Mouse (Mus musculus) bone marrow, adult 2 months (tissue): Measurements from ENCODE around the gene Nfic. TPM values are rescaled to one million over a fixed set of nuclear protein-coding genes. Genes with fewer than 3 reads are reported as not detected.
A peak's percentile ranks its signal among the peaks of the same experiment; 100 is the strongest.

Source experiments
- H3K27ac ChIP-seq: fragments of 200-500 bp; 2 replicates; pipeline ENCODE4 v1.5.1; 2012; ENCODE audit warnings: low read depth, mild to moderate bottlenecking, control low read depth, inconsistent platforms, low read length; ENCODE audit not compliant: control insufficient read depth, poor library complexity, insufficient read depth
- H3K4me1 ChIP-seq: fragments of 200-500 bp; 2 replicates; pipeline ENCODE4 v1.6.1; 2011; ENCODE audit warnings: low read length; ENCODE audit not compliant: control insufficient read depth, insufficient read depth
- H3K4me3 ChIP-seq: fragments of 200-500 bp; replicated peaks from 2 replicates; pipeline ENCODE3; 2011; ENCODE audit warnings: mild to moderate bottlenecking, low read depth, low read length, control low read depth; ENCODE audit not compliant: control insufficient read depth
- CTCF ChIP-seq: fragments of 200-500 bp; IDR thresholded peaks from 2 replicates; pipeline ENCODE4 v1.5.1; 2011; ENCODE audit warnings: low read length, control low read depth; ENCODE audit not compliant: control insufficient read depth, insufficient read depth
- POLR2A ChIP-seq: fragments of 200-500 bp; IDR thresholded peaks from 2 replicates; pipeline ENCODE4 v1.6.1; 2011; ENCODE audit warnings: low read depth, mild to moderate bottlenecking, control low read depth, low read length, borderline replicate concordance; ENCODE audit not compliant: control insufficient read depth
- WGBS: fragments of 180-500 bp; shearing (Covaris S2); methylation state at CpG from one replicate; pipeline ENCODE4 v1.1.7; 2018; 5-methylcytosine and 5-hydroxymethylcytosine counted together
- polyA plus RNA-seq: library from polyadenylated mRNA; stranded (reverse); fragments of >200 nt; gene quantifications from 2 replicates; pipeline ENCODE4 v1.2.4, GENCODE M21; 2011; ENCODE audit warnings: low replicate concordance; ENCODE audit not compliant: missing spikeins, insufficient read depth, insufficient read length

Nfic gene
- polyA plus RNA-seq, 1 experiment, result 14.5 TPM

DNA sequence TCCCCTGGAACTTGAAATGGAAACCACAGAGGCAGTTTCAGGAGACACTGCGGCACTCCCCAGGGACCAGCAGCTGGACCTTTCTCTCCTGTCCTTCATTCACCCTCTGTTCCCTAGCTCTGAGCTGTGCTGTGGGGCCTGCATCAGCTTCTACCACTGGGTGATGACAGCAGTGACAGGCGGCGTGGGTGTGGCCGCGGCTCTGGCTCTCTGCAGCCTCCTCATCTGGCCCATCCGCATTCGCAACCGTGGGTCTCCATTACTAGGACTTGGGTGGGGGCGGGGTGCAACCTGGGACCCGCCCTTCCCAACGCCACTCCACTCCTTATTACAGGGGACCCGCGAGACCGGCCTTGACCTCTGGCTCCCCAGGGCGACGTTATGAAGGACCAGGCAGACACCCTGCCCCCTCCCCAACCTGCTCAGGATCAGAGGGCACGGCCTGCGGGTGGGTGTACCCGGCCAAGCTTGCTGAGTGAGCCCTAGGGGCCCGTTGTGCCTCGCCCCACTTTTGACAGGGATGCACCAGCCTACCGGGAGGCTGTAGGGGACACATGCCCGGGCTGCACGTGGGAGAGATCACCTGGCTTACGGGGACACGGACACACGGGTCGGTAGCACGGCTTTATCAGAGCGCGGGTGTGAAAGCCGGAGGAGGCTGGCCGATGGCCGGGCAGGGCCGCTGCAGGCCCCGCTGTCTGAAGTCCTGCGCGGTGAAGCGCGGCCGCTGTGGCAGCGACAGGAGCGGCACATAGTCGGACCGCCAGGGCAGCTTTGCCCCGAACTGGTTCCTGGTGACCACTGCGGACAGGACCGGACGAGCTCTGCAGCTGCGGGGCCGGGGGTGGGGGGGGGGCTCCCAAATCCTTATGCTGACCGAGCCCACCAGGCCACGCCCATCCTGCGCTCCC, 91.7 kb downstream of the Nfic start:
- H3K4me3 ChIP-seq, result no peak overlapping the region
- no peak for TF ChIP-seq POLR2A
- no peak for TF ChIP-seq CTCF
- H3K4me1 ChIP-seq, result peaks cover 7% of the 10 kb centered on the region
- WGBS, result 91% methylated on average over 54 of the region's 54 CpGs
- peak overlapping the region; percentile 67; the same call in 1 of the 2 replicates for H3K27ac ChIP-seq

DNA sequence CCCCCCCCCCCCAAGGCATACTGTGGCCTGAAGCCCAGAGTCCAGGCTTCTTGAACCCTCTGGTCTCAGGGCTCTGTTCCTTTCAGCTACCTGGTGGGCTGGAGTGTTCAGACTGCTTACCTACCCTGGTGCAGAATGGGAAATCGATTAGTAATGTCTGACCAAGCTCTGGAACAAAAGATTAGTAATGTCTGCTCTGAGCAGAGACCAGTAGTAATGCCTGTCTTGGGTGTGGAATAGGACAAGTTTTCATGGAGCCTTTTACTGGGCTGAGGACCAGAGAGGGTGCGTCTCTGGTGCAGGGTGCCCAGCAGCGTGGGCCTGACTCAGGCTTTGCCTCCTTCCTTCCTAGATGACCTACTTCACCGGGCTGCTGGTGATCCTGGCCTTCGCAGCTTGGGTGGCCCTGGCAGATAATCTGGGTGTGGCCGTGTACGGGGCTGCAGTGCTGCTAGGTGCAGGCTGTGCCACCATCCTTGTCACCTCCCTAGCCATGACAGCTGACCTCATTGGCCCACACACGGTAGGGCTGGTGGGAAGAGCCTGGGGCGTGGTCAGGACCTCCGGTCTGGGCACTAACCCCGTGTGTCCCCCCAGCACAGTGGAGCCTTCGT, 93.0 kb downstream of the Nfic start:
- TF ChIP-seq CTCF (no peak), POLR2A (peak; percentile 66; the same call in 1 of the 2 replicates)
- Histone ChIP-seq H3K4me3 (no peak overlapping the region), H3K4me1 (peaks cover 8% of the 10 kb centered on the region), H3K27ac (peak overlapping the region; percentile 67)
- 64% methylated on average over 12 of the region's 12 CpGs for WGBS

DNA sequence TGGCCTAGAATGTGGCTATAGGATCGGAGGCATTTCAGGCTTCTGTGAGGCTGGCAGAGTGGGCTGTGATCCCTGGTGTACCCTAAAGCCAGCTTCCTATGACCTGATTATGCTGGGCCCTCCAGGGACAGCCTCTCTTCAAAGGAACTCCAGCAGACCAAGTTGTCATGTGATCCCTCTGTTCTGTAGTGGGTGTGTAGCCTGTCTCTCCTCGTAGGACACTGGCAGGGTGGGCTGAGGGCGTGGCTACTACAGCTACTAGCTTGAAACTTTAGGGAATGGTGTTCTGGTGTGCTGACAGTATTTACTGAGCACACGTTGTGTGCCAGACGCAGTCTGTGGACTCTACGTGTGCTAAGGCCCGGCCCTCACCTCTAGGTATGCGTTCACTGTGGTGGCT, 94.7 kb downstream of the Nfic start:
- WGBS, result 83% methylated on average over 8 of the region's 8 CpGs
- no peak overlapping the region for H3K4me3 ChIP-seq
- peaks cover 12% of the 10 kb centered on the region for H3K4me1 ChIP-seq
- H3K27ac ChIP-seq, result peak overlapping the region; percentile 6; the same call in 1 of the 2 replicates
- TF ChIP-seq CTCF (no peak), POLR2A (no peak)

DNA sequence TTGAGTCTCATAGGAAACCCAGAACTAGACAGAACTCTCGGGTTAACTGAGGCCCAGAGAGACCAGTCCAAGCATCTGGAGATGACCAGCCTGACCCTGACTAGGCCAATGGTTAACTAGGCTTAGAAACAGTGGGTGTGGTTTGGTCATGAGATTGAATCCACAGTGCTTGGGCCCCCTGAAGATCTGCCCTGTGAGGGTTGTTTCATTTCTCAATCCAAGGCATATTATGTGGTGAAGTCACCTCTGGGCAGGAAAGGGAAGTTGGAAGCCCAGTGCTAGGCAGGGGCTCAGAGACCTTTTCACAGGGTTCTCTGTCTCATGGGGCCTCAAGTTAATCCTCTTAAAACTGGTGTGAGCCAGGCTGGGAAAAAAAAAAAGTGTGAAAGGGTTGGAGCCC, 96.6 kb downstream of the Nfic start:
- Histone ChIP-seq H3K4me1 (peaks cover 12% of the 10 kb centered on the region), H3K27ac (peak overlapping the region; percentile 51), H3K4me3 (peak overlapping the region; percentile 86)
- WGBS, result 6% methylated on average over 1 of the region's 1 CpGs
- TF ChIP-seq CTCF (no peak), POLR2A (no peak)

DNA sequence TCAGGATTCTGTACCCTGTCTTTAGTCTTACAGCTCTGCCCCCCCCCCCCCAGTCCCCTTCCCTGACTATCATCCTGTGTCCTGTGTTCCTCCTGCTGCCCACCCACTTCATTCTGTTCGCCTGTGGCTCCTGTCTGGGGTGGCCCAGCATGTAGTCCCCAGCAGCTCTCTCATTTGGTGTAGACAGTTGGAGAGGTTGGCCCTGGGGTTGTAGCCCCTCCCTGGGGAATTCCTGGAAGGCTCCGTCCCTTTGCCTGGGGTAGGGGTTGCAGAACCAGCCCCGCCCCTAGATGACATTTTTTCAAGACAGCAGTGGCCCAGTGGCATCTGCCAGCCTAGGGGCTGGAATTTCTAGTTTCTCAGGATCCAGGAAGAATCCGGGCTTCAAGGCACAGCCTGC, 97.2 kb downstream of the Nfic start:
- H3K27ac ChIP-seq, result peak overlapping the region; percentile 86; the same call in 1 of the 2 replicates

GRCm38 (mm10) chr10:81356991-81357844, 98.2 kb downstream of the Nfic start, which contains the start of gene Mfsd12:
Gene Mfsd12, plus strand, starts transcription at chr10:81357491.
- H3K27ac ChIP-seq, result peak within 1 kb of the TSS; percentile 86
- peaks cover 8% of the 10 kb centered on the region for H3K4me1 ChIP-seq
- 0 out of 2 replicates have a peak, but pooled peaks have one; percentile 9 for TF ChIP-seq CTCF
- peak; percentile 91; the same call in 1 of the 2 replicates for TF ChIP-seq POLR2A
- 1% methylated on average over 79 of the region's 79 CpGs for WGBS
- peak within 1 kb of the TSS; percentile 86 for H3K4me3 ChIP-seq

More for the DNA sequence above, 97.2 kb downstream of the Nfic start:
- 12% methylated on average over 4 of the region's 4 CpGs for WGBS
- H3K4me1 ChIP-seq, result peaks cover 12% of the 10 kb centered on the region
- peak overlapping the region; percentile 86 for H3K4me3 ChIP-seq
- TF ChIP-seq POLR2A (no peak), CTCF (no peak)

DNA sequence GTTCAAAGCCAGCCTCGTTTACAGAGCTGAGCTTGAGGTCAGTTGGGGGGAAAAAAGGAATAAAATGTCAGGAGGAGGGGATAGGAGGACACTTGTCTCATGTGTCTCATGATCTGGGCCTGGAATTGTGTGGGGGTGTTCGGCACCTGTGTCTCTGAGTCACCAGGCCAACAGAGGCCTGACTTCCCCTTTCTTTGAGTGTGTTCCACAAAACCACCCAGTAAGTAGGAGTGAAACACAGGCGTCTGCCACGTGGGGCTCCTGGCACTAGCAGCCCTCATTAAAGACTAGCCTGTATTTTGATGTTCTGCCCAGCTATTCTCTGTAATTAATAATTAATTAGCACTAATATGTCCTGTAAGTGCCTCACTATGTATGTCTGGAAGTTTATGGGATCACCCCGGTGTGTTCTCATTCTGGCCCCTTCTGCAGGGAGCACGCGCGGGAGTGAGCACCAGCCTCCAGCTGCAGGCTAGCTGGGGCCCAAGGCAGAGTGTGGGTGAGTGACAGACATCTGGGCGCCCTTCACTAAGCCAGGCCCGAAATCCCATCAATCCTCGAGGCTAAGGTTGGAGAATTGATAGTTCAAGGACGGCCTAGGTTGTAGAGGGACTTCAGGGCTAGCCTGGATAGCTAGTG, 99.0 kb downstream of the Nfic start:
- WGBS, result 6% methylated on average over 12 of the region's 12 CpGs

More for the DNA sequence above, 99.0 kb downstream of the Nfic start:
- TF ChIP-seq CTCF (no peak), POLR2A (peak; percentile 12; the same call in 1 of the 2 replicates)
- Histone ChIP-seq H3K27ac (peak overlapping the region; percentile 86), H3K4me3 (peak overlapping the region; percentile 62), H3K4me1 (peaks cover 5% of the 10 kb centered on the region; the same call in 1 of the 2 replicates)
